ENCODE assay signal across 25 mouse cellular contexts in the genomic region with DNA sequence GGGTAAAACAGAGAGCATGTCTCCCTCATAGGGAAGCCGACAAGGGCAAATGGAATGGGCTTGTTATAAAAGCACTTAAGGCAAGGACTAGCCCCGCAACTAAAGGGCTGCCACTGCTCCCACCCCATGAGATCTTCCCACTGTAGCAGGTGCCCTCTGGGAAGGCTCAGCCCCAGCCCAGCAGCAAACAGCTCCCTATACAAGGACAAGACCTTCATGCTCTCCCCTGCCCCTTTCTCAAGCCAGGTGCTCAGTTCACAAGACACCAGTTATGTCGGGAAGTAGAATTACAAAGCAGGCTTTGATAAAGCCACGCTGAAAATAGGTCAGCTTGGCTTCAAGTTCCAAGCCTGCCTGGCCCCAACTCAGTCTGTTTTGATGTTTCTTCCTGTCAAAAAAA.
DNase-seq lines count a peak whose midpoint lies in the region; ATAC-seq and TF ChIP-seq lines count a peak whose summit lies in the region.
"Had no signal": no experiment of that assay in that cellular context is flagged by ENCODE, and none has a peak within 500 bp of the region (broad histone marks: within the 10 kb centered on the region; RNA-seq: fewer than 3 reads in every experiment).

No protein-coding gene starts in this region.

- H3K4me3 ChIP-seq in hindbrain, postnatal 0 days (ENCODE audit: low read length) = no peak overlapping the region
- H3K4me3 ChIP-seq in hindbrain, embryonic 11.5 days (ENCODE audit: low read depth, low read length) = no peak overlapping the region
- no peak overlapping the region for H3K4me3 ChIP-seq in stomach, embryonic 15.5 days (replicated peaks)
- H3K4me3 ChIP-seq in stomach, postnatal 0 days (ENCODE audit: low read depth, low read length) = no peak overlapping the region
- H3K4me3 ChIP-seq: forebrain, embryonic 13.5 days; heart, adult 2 months; heart, embryonic 13.5 days; hindbrain, embryonic 12.5 days; left cerebral cortex, adult 2 months; limb, embryonic 13.5 days; lung, embryonic 15.5 days; neural tube, embryonic 13.5 days had no signal

- TF ChIP-seq CTCF in hindbrain, postnatal 0 days (IDR thresholded peaks at IDR 0.05; ENCODE audit: low read depth) = no peak
- no peak for TF ChIP-seq CTCF in stomach, postnatal 0 days (IDR thresholded peaks at IDR 0.05; ENCODE audit: low read depth)

- no peak for ATAC-seq in hindbrain, postnatal 0 days
- no peak for ATAC-seq in hindbrain, embryonic 11.5 days (ENCODE audit: low FRiP score)
- ATAC-seq in stomach, embryonic 15.5 days (ENCODE audit: insufficient read depth, low FRiP score, low read depth) = no peak
- ATAC-seq in stomach, postnatal 0 days (ENCODE audit: low FRiP score, low TSS enrichment) = no peak
- ATAC-seq: forebrain, embryonic 13.5 days had no signal

- H3K9ac ChIP-seq in hindbrain, postnatal 0 days (replicated peaks; ENCODE audit: low read length) = 0 out of 2 replicates have a peak overlapping the region, but pooled peaks have one; percentile 15
- H3K9ac ChIP-seq in hindbrain, embryonic 11.5 days (ENCODE audit: low read depth, low read length) = no peak overlapping the region
- no peak overlapping the region for H3K9ac ChIP-seq in stomach, embryonic 15.5 days
- no peak overlapping the region for H3K9ac ChIP-seq in stomach, postnatal 0 days (ENCODE audit: low read length)
- H3K9ac ChIP-seq: forebrain, embryonic 13.5 days; heart, embryonic 13.5 days; hindbrain, embryonic 12.5 days; limb, embryonic 13.5 days; lung, embryonic 15.5 days; neural tube, embryonic 13.5 days had no signal

- no peak for TF ChIP-seq EP300 in stomach, postnatal 0 days (optimal IDR thresholded peaks at IDR 0.05)

- no peaks in the 10 kb centered on the region for H3K36me3 ChIP-seq in hindbrain, postnatal 0 days (ENCODE audit: insufficient read depth, low read length)
- no peaks in the 10 kb centered on the region for H3K36me3 ChIP-seq in hindbrain, embryonic 11.5 days (ENCODE audit: control insufficient read depth, insufficient read depth, low read length)
- no peaks in the 10 kb centered on the region for H3K36me3 ChIP-seq in stomach, embryonic 15.5 days
- no peaks in the 10 kb centered on the region for H3K36me3 ChIP-seq in stomach, postnatal 0 days (ENCODE audit: control insufficient read depth, insufficient read depth, low read length)
- H3K36me3 ChIP-seq: heart, embryonic 13.5 days; hindbrain, embryonic 12.5 days; limb, embryonic 13.5 days; lung, embryonic 15.5 days; neural tube, embryonic 13.5 days had no signal

- WGBS in hindbrain, postnatal 0 days = 70% methylated on average over 4 of the region's 4 CpGs
- WGBS in hindbrain, embryonic 11.5 days = 65% methylated on average over 4 of the region's 4 CpGs
- 61% methylated on average over 4 of the region's 4 CpGs for WGBS in stomach, embryonic 15.5 days
- WGBS in stomach, postnatal 0 days = 61% methylated on average over 4 of the region's 4 CpGs

- H3K27ac ChIP-seq in hindbrain, postnatal 0 days = no peak overlapping the region
- H3K27ac ChIP-seq in hindbrain, embryonic 11.5 days (ENCODE audit: low read depth, low read length) = no peak overlapping the region
- peak overlapping the region; percentile 63; the same call in 1 of the 2 replicates for H3K27ac ChIP-seq in stomach, embryonic 15.5 days
- H3K27ac ChIP-seq in stomach, postnatal 0 days (replicated peaks) = no peak overlapping the region
- H3K27ac ChIP-seq: forebrain, embryonic 13.5 days; heart, adult 2 months; heart, embryonic 13.5 days; left cerebral cortex, adult 2 months; limb, embryonic 13.5 days; lung, embryonic 15.5 days; neural tube, embryonic 13.5 days had no signal

- peaks cover 12% of the 10 kb centered on the region; the same call in 1 of the 2 replicates for H3K4me1 ChIP-seq in hindbrain, postnatal 0 days (ENCODE audit: insufficient read depth, low read length)
- no peaks in the 10 kb centered on the region for H3K4me1 ChIP-seq in hindbrain, embryonic 11.5 days (replicated peaks; ENCODE audit: control insufficient read depth, insufficient read depth, low read length)
- H3K4me1 ChIP-seq in stomach, embryonic 15.5 days = peaks cover 15% of the 10 kb centered on the region
- 0 out of 2 replicates have a peak, but pooled peaks cover 2% of the 10 kb centered on the region for H3K4me1 ChIP-seq in stomach, postnatal 0 days (replicated peaks; ENCODE audit: control insufficient read depth, insufficient read depth)
- H3K4me1 ChIP-seq: lung, embryonic 15.5 days had no signal

- H3K27me3 ChIP-seq in hindbrain, postnatal 0 days (ENCODE audit: insufficient read depth, low read length) = no peaks in the 10 kb centered on the region
- H3K27me3 ChIP-seq in hindbrain, embryonic 11.5 days (ENCODE audit: control insufficient read depth, insufficient read depth, low read length) = no peaks in the 10 kb centered on the region
- no peaks in the 10 kb centered on the region for H3K27me3 ChIP-seq in stomach, embryonic 15.5 days (replicated peaks)
- no peaks in the 10 kb centered on the region for H3K27me3 ChIP-seq in stomach, postnatal 0 days (ENCODE audit: control insufficient read depth, insufficient read depth, low read length)
- H3K27me3 ChIP-seq: forebrain, embryonic 13.5 days; heart, embryonic 13.5 days; hindbrain, embryonic 12.5 days; lung, embryonic 15.5 days had no signal

- H3K9me3 ChIP-seq in hindbrain, postnatal 0 days (ENCODE audit: low read length) = no peaks in the 10 kb centered on the region
- no peaks in the 10 kb centered on the region for H3K9me3 ChIP-seq in hindbrain, embryonic 11.5 days (ENCODE audit: control insufficient read depth, low read length)
- H3K9me3 ChIP-seq in stomach, embryonic 15.5 days = no peaks in the 10 kb centered on the region
- H3K9me3 ChIP-seq in stomach, postnatal 0 days (ENCODE audit: control insufficient read depth, low read length) = no peaks in the 10 kb centered on the region
- H3K9me3 ChIP-seq: forebrain, embryonic 13.5 days; heart, embryonic 13.5 days; hindbrain, embryonic 12.5 days; limb, embryonic 13.5 days; lung, embryonic 15.5 days; neural tube, embryonic 13.5 days had no signal

- DNase-seq in hindbrain, postnatal 0 days (ENCODE audit: low spot score) = no peak
- no peak for DNase-seq in hindbrain, embryonic 11.5 days (ENCODE audit: low spot score)
- DNase-seq in stomach, postnatal 0 days (ENCODE audit: low spot score) = no peak
- DNase-seq in thymus, postnatal 10 days (ENCODE audit: low spot score in 2 of 2) = peak; percentile 38 to 42
- DNase-seq in thymus, postnatal 36 days = peak; percentile 30 to 42
- no peak for DNase-seq in frontal cortex, postnatal 25 days (ENCODE audit: low spot score in 2 of 2)
- DNase-seq: adrenal gland, postnatal 25 days; B cell, adult 2 months; cerebellum, adult 8-10 months; gastrocnemius, postnatal 25 days; heart, adult 2 months; heart, postnatal 10 days; kidney, adult 11 months; kidney, postnatal 14 days; lung, postnatal 36 days had no signal

- no peak overlapping the region for H3K4me2 ChIP-seq in hindbrain, postnatal 0 days (ENCODE audit: low read depth, low read length)
- no peak overlapping the region for H3K4me2 ChIP-seq in hindbrain, embryonic 11.5 days (replicated peaks; ENCODE audit: low read depth, low read length)
- H3K4me2 ChIP-seq in stomach, embryonic 15.5 days = no peak overlapping the region
- H3K4me2 ChIP-seq in stomach, postnatal 0 days (replicated peaks; ENCODE audit: low read depth) = no peak overlapping the region
- H3K4me2 ChIP-seq: forebrain, embryonic 13.5 days; heart, embryonic 13.5 days; hindbrain, embryonic 12.5 days; limb, embryonic 13.5 days; liver, embryonic 11.5 days; lung, embryonic 15.5 days; midbrain, embryonic 11.5 days; neural tube, embryonic 13.5 days had no signal

Comparison
In these comparisons a context has a peak if more than half of its experiments do, and no peak if none do; other contexts are left out.
1. DNase-seq: peak in thymus, postnatal 10 days (2 of 2) and thymus, postnatal 36 days (2 of 2); none in hindbrain, postnatal 0 days (single experiment), hindbrain, embryonic 11.5 days (single experiment), stomach, postnatal 0 days (single experiment) and frontal cortex, postnatal 25 days (0 of 2).